Mouse (Mus musculus): ENCODE results near the gene Mybphl. TPM values are rescaled to one million over a fixed set of nuclear protein-coding genes. Genes with fewer than 3 reads are reported as not detected.

Gene Mybphl
- total RNA-seq (2021), result under 1 TPM; 0.86 to 0.99 TPM
- long read RNA-seq, result 0 reads

DNA sequence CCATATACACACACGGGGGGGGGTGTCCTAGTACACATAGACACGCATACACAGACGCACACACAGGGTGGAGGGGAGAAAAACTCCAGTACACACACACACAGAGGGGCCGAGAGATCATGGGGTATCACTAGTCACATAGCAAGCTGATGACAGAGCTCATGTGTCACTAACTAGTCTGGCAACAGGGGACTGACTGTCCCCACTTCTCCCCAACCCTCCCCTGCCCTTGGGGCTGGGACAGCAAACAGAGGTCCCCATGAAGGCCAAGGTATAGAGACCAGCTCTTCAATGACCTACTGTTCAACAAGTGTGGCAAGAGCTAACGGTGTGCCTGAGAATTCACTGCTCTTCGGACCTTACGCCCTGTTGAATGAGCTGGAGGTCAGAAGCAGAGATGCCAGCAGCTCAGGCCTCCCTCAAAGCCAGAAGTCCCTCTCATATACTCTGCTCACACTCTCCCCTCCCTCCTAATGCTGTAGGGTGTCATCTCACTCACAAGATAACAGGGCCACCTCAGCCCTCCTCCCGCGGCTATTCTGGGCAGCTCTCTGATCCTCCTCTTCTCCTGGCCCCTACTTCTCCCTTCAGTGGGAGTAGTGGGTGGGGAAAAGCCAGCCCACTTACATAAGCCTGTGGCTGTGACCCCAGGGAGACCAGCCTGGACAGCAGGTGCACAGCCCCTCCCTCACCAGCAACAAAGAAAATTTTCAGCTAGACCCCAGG lies at the start of gene Mybphl:
Mybphl (plus strand) TSS at position 642 of the 726 bp plus-strand sequence.
- DNase-seq (ENCODE audit: low spot score in 2 of 2), result no peak

DNA sequence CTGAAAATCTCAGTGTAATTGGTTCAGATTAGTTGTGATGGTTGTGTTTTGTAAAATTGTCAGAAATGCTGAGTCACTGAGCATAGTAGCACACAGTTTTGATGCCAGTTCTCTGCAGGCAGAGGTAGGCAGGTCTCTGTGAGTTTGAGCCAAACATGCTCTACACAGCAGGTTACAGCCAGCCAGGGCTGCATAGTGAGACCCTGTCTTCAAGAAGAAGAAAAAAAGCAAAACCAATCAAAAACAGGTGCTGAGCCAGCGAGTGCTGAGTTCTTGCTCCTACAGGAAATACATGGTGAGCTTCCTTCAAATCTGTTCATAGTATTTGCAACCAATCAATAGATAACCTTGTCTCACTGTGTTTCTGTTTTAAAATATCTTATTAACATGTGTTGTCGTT lies 46.2 kb upstream of the Mybphl start:
- no peak for DNase-seq (ENCODE audit: low spot score in 2 of 2)

DNA sequence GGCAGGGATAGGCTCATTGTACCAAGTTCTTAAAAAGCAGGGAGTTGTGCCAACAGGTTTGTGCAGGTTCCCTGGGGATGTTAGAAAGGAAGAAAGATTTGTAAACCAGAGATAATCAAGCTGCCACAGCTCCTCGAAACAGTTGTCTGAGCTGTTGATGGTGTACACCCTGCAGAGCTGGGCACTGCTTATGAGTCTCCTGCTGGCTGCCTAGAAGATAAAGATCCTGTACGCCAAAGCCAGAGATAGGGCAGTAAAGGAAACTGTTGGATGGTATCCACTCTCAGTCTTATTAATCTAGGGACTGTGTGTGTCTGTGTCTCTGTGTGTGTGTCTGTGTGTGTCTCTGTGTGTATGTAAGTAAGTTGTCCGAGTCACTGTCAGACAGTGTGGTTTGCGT lies 43.0 kb upstream of the Mybphl start:
- DNase-seq (ENCODE audit: low spot score in 2 of 2), result no peak

DNA sequence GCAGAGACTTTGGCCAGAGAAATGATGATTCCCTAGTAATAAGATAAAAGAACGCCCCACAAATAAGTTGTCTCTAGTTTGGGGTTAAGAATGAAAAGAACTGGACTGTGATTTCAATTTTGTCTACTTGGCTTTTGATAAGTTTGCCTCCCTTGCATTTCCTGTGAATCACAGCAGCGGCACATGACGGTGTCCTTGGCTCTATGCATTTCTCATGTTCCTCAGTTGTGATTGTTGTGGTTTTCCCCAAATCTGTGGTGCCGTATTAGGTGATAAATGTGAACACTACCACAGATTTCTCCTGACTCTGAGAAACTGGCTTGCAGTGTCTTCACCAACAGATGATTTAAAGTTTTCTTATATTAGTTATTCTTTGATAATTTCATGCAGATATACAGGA lies 42.6 kb upstream of the Mybphl start:
- no peak for DNase-seq (ENCODE audit: low spot score in 2 of 2)

DNA sequence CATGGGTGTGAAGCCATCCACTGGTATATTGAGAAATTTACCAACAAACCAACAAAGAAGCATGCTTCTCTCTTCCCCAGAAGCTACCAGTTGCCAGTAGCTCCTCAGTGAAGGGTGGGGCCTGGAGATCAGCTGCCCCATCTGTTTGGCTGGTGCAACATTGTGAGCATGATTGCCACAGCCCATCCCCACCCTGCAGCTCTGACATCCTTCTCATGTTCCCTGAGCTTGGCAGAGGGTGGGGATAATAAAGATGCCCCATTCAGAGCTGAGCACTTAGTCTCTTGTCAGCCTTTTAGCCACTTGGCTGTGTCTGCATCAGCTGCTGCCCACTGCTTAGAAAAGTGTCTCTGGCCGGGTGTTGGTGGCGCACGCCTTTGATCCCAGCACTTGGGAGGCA lies 41.7 kb upstream of the Mybphl start:
- DNase-seq (ENCODE audit: low spot score in 2 of 2), result no peak

DNA sequence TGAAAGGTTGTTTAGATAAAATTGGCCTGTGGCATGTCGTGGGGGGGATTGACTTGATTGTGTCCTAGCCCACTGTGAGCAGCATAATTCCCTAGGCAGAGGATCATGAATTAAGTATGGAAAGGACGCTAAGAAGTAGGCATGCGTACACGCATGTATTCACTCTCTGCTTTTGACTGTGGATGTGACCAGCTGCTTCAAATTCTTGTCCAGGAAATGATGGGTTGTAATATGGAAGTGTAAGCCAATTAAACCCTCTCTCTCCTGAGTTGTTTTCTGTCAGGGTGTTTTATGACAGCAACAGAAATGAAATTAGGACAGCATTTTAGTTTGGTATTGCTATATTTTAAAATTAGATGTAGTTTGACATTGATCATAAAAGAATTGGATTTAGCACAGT lies 39.9 kb upstream of the Mybphl start:
- DNase-seq (ENCODE audit: low spot score in 2 of 2), result no peak

DNA sequence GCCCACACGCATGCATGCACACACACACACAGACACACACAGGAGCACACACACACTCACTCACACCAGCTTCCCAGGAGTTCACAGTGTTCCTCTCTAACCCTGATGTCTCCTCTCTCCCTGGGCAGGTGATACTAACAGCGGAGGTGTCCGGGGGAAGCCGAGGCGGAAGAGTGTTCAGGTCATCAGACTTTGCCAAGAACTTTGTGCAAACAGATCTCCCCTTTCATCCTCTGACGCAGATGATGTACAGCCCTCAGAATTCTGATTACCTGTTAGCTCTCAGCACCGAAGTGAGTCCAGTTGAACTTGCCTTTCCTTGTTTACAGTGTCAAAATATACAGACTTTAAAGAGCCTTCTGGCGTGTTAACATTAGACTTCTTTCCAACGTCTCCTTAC lies 39.2 kb upstream of the Mybphl start:
- no peak for DNase-seq (ENCODE audit: low spot score in 2 of 2)

DNA sequence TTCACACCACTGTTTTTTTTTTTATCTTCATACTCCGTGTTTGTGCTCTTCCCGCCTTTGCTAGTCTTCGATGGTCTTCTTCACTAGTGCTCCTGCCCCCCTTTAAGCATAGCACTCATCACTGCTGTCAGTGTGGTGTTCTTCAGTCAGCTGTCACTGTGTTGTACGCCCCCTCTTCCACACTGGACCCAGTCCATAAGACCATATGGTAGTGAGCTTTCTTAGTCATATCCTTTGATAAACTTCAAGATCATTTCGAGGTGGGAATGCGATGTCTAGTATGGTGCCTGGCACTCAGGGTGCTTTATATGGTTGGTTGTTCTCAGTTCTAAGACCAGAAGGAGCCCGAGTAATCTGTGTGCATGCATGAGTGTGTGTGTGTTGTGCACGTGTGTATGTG lies 37.4 kb upstream of the Mybphl start:
- DNase-seq (ENCODE audit: low spot score in 2 of 2), result peak; percentile 61 to 77

DNA sequence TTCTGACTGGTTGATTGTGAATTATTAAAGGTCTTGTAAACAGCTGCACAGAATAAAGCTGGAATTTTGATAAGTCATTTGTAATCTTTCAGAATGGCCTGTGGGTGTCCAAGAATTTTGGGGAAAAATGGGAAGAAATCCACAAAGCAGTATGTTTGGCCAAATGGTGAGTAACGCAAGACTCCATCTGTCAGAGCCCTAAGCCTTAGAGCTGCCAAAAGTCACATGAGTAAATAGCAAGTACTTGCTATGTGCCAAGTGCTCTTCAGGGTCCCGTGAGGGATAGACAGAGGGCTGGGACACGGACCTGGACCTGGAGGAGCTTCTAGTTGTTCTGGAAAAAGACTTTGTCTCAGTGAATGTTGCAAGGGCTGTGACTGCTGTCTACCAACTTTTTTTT lies 36.8 kb upstream of the Mybphl start:
- peak in 1 of 2 experiments; percentile 46 for DNase-seq (ENCODE audit: low spot score in 2 of 2)

DNA sequence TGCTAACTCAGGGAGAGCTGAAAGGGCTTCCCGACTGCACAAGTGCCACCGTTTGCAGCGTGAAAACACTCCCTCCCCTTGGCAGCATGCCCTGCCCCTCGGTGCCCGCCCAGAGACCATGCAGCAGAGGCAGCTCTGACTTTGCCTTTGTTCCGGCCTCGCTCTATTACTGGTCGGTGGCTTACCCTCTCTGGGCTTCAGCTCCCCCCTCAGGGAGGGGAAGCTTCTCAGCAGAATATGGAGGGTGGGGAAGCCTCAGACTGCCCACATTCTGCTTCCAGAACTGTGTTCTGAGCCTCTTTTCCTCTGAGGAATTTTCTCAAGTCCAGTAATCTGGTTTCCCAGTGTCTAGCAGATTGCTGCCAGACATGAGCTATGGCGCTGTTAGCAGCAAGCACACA lies 36.3 kb upstream of the Mybphl start:
- DNase-seq (ENCODE audit: low spot score in 2 of 2), result peak in 1 of 2 experiments; percentile 67

DNA sequence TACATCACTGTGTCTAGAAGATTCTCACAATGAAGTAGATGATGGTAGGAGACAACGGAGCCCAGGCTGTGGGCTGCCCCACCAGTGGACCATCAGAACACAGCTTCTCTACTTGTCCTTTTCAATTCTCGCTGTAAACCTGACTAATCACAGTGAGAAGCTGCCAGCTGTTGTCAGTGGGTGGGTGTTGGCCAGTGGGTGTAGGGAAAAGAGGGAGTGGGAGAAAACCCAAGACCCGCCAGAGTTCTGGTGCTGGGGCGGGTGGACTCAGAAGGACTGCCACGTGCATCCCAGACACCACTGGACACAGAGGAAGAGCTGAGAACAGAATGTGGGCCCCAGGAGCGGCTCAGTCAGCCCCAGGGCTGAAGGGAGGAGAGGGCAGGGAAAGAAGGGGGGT lies 33.9 kb upstream of the Mybphl start:
- no peak for DNase-seq (ENCODE audit: low spot score in 2 of 2)

DNA sequence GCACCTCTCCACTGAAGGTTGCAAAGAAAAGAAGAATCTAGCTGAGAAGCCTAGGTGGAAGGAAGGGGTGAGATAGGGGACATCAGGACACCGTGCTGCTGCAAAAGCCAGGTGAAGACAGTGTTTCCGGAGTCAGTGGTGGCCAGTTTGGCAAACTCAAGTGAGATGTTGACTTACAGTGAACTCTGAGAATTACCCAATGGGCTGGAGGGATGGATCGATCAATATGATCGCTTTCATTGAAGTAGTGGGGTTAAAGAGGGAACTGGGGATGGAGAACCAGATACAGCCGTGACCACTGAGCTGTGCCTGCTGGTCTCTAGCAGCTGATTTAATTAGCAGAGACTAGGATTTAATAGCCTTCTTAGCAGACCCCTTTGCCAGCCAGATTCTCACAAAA lies 27.8 kb upstream of the Mybphl start:
- no peak for DNase-seq (ENCODE audit: low spot score in 2 of 2)

DNA sequence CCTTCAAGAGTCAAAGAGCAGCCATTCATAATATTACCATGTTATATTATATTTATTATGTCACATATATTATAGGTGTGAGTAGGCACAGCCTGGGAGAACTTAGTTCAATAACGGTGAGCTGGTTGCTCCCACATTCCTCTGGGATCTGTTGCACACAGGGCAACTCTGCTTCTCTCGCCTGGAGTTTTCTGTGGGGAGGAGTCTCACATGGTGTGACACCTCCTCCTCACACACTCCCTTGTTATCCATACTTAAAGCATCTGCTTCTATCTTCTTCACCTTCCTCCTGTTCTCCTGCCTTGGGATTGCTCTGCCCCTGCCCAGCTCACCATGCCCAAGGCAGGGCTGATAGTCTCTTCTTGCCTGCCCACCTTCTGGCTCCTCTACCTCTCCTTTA lies 23.7 kb upstream of the Mybphl start:
- no peak for DNase-seq (ENCODE audit: low spot score in 2 of 2)

DNA sequence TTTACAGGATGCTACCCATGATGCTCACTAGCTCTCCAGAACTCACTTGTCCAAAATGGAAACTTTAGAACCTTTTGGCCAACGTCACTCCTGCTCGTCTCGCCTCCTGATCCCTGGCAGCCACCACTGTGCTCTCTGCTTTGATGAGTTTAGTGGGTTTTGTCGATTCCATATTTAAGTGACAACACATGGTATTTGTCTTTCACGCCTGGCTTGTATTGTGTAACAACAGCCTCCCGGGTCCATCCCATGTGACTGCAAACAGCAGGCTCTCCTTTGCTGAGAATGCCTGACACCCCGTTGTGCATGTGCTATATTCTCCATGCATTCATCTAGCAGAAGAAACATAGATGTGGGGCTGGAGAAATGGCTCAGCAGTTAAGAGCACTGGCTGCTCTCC lies 22.5 kb upstream of the Mybphl start:
- DNase-seq (ENCODE audit: low spot score in 2 of 2), result peak in 1 of 2 experiments; percentile 67

DNA sequence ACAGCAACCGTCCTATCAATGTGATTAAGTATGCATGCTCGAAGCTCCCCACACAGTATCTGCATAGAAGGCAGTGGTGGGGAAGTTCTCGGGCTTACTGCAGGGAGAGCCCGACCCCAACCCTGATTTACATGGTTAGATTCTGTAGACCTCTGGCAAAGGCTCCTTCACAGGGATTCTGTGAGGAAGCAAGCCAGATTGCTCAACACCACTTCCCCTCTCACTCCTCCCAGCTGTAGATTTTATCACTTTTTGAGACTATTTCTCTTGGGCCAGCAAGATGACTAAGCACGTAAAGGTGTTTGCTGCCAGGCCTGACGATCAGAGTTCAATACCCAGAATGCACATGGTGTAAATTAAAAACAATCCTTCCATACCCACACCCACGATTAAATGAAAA lies 18.9 kb upstream of the Mybphl start:
- DNase-seq (ENCODE audit: low spot score in 2 of 2), result no peak

DNA sequence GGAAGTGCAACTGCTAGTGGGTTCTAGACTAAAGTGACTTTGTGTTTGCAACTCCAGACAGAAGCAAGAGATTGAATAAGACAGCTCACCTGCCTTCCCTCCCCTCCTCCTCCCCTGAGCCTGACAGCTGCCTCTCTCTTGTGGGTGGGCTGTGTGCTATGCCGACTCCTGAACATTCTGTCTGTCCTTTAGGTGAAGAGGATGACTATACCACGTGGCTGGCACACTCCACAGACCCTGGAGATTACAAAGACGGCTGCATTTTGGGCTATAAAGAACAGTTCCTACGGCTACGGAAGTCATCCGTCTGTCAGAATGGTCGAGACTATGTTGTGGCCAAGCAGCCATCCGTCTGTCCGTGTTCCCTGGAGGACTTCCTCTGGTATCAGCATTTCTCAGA lies 16.3 kb upstream of the Mybphl start:
- peak in 1 of 2 experiments; percentile 54 for DNase-seq (ENCODE audit: low spot score in 2 of 2)

DNA sequence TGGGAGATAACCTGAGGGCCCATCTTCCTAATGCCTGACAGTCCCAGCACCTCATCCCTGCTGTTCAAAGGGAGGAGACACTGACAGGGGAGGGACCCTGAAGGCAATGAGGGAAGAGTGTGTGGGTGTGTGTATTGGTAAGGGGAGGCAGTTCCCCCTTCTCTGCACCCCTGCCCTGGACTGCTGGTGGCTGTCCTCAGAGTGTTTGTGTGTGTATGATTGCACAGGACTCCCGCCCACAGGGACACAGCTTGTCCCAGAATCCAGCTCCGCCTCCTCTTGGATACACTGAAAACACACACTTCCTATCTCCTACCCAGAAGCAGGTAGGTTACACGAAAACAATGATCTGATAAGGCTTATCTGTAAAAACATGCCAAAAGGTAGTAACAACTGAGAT lies 9.5 kb upstream of the Mybphl start:
- no peak for DNase-seq (ENCODE audit: low spot score in 2 of 2)

DNA sequence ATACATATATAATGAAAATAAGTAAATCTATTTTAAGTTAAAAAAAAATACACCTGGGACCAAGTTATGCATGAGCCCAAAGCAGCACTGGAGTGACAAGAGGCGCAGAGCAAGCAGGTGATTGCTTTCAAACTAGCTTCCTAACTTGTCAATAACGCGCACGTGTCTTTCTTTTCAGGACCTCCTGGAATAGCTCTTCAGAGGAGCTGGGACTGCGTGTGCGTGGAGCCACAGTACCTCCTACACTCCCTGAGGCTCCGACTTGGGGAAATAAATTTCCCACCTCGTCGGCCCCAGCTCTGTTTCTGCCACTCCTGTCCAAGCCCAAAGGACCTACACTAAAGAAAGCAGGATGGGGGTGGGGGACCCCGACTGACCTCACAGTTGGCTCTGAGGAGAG lies 7.7 kb upstream of the Mybphl start:
- no peak for DNase-seq (ENCODE audit: low spot score in 2 of 2)

DNA sequence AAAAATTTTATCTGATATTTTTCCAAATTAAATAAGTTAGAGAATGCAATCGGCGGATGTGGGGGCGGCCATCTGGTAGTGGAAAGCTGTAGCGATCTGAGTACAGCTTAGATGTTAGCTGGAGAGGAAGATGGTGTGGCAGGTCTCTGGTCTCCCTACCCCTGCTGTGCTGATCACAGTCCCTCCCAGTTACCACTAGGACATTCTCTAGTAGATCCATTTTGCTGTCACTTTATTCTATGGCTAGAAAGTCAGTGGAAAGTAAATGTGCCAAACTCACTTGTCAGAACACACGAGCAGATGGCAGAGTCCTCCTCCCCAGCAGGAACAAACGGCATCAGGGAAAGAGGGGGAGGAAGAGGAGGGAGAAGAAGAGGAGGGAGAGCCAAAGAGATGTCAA lies 6.3 kb upstream of the Mybphl start:
- peak; percentile 76 to 83 for DNase-seq (ENCODE audit: low spot score in 2 of 2)

DNA sequence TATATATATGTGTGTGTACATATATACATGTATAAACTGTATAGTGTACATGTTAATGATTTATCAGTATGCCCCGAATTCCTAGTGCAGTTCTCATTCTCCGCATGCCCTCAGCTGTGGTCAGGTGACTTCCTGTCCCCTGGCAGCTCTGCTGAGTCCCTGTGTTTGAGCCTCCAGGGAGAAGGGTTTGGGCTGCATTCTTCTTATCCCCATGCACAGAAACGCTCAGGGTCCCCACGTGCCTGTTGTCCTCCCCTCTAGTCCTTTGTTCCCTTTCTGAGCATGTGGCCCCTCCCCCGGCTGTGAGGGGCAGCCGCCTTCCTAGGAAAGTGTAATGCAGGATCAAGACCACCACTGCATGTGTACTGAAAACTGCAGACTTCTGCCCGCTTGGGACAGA lies 3.8 kb upstream of the Mybphl start:
- DNase-seq (ENCODE audit: low spot score in 2 of 2), result no peak

DNA sequence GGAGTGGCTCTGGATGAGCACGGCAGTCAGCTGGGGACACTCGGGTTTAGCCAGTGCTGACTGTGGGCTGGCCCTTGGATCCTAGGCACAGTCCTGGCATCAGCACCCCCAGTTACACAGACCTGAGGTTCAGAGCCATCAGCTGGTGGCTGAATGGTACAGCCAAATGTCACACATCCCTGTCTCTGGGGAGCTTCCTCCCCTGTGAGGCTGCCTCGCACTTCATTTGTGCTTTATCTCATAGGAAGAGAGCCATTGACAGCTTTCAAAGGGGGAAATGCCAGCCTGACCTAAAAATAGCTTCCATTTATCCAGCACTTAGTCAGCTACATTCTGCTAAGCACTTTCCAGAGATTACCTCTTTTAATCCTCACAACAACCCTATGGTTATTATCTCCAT lies 1.1 kb upstream of the Mybphl start:
- DNase-seq (ENCODE audit: low spot score in 2 of 2), result peak in 1 of 2 experiments; percentile 58

DNA sequence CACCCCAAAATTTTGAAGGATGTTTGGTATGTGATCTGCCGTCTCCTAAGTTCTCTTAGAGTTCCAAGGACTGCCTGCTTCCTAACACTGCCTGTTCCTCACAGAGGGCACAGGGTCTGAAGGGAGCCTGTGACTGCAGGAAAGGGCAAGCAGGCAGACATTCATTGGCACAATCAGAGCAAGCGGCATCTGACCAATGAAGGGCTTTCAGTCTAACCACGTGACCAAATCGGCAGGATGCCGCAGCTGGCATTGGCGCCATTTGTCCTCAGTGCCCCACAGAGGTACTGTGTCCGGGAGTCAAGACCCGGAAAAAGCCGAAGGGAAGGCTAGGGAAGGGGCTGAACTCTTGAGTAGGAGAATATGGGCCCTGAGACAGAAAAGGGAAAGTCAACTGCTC lies 2.5 kb downstream of the Mybphl start:
- no peak for DNase-seq (ENCODE audit: low spot score in 2 of 2)

DNA sequence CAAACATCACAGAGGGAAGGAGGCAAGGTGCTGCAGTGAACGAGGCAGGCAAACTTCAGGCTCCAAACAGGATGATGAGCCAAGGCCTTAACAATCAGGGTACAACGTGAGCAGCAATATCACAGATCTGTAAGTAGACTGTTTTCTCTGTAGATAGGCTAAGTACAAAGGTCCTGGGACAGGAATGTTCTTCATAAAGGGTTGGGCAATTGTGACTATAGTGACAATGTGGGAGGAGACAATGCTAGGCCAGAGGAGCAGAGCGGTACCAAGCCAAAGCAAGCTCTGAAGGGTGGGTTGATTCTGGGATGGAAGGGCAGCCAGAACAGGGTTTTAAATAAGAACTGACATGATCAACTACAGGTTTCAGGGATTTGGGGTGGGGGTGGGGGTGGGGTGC lies 3.1 kb downstream of the Mybphl start:
- DNase-seq (ENCODE audit: low spot score in 2 of 2), result no peak

DNA sequence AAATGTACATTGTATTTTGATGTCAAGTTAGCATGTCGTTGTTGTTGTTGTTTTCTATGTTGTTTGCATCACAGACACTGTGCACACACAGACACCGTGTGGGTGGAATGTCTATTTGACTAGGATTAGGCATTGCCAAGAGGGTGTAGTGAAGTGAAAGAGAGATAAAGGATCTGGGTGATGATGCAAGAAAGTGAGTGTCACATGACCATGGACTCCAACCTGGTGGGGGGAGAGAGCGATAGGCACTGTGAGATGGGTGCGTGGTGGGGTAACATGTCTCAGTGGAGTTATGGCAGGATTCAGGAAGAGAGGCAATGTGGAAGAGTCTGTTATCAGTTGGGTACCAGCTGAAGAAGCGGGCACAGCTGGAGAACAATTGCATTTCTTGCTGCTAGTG lies 4.0 kb downstream of the Mybphl start:
- DNase-seq (ENCODE audit: low spot score in 2 of 2), result no peak
